Mouse (Mus musculus) midbrain, embryonic 15.5 days (tissue): ENCODE results near the gene Cyp2s1. TPM values are rescaled to one million over a fixed set of nuclear protein-coding genes. Genes with fewer than 3 reads are reported as not detected.

Experiments
- ATAC-seq: fragments of 200-750 bp; cut with Nextera tagmentation; replicated peaks from 2 replicates; pipeline ENCODE4 v1.8.0; 2017; ENCODE audit warnings: moderate TSS enrichment
- H3K27ac ChIP-seq: fragments of 300-500 bp; sonication (generic); 2 replicates; pipeline ENCODE4 v1.5.1; 2015; ENCODE audit warnings: mild to moderate bottlenecking, inconsistent platforms
- H3K27me3 ChIP-seq: fragments of 300-500 bp; sonication (generic); replicated peaks from 2 replicates; pipeline ENCODE4 v1.6.1; 2015; ENCODE audit warnings: inconsistent platforms
- H3K36me3 ChIP-seq: fragments of 300-500 bp; sonication (generic); replicated peaks from 2 replicates; pipeline ENCODE4 v1.6.1; 2015; ENCODE audit warnings: inconsistent platforms
- H3K4me1 ChIP-seq: fragments of 300-500 bp; sonication (generic); 2 replicates; pipeline ENCODE4 v1.6.1; 2015; ENCODE audit warnings: inconsistent platforms
- H3K4me2 ChIP-seq: fragments of 300-500 bp; sonication (generic); 2 replicates; pipeline ENCODE4 v1.6.1; 2015; ENCODE audit warnings: inconsistent platforms, mild to moderate bottlenecking, moderate library complexity
- H3K4me3 ChIP-seq: fragments of 300-500 bp; sonication (generic); 2 replicates; pipeline ENCODE4 v1.5.1; 2015; ENCODE audit warnings: mild to moderate bottlenecking, inconsistent platforms
- H3K9ac ChIP-seq: fragments of 300-500 bp; sonication (generic); 2 replicates; pipeline ENCODE4 v1.6.1; 2015; ENCODE audit warnings: mild to moderate bottlenecking, inconsistent platforms
- H3K9me3 ChIP-seq: fragments of 300-500 bp; sonication (generic); 2 replicates; pipeline ENCODE4 v1.6.1; 2016; ENCODE audit warnings: inconsistent platforms
- WGBS: fragments of 180-500 bp; shearing (Covaris S2); methylation state at CpG from one replicate; pipeline ENCODE4 v1.1.7; 2015; ENCODE audit warnings: mixed read lengths; 5-methylcytosine and 5-hydroxymethylcytosine counted together
- polyA plus RNA-seq: library from polyadenylated mRNA; unstranded; fragments of >200 nt; fragmentation: Nextera tagmentation; extraction: Ambion mirVana; gene quantifications from 2 replicates; pipeline ENCODE4 v1.2.1, GENCODE M21; 2015

Cyp2s1 gene
- polyA plus RNA-seq, 1 experiment from 2014 or later = 1.9 TPM

GRCm38 (mm10) chr7:25835188-25835891 is 18.6 kb upstream of the Cyp2s1 start:
- Histone ChIP-seq H3K27me3 (no peaks in the 10 kb centered on the region), H3K9ac (no peak overlapping the region), H3K9me3 (no peaks in the 10 kb centered on the region), H3K36me3 (no peaks in the 10 kb centered on the region), H3K27ac (no peak overlapping the region), H3K4me1 (no peaks in the 10 kb centered on the region), H3K4me2 (no peak overlapping the region), H3K4me3 (no peak overlapping the region)
- no peak for ATAC-seq
- 86% methylated on average over 10 of the region's 10 CpGs for WGBS

GRCm38 (mm10) chr7:25831557-25832530 is 15.1 kb upstream of the Cyp2s1 start:
- 81% methylated on average over 10 of the region's 10 CpGs for WGBS
- Histone ChIP-seq H3K27ac (no peak overlapping the region), H3K9me3 (no peaks in the 10 kb centered on the region), H3K4me3 (no peak overlapping the region), H3K4me1 (no peaks in the 10 kb centered on the region), H3K9ac (no peak overlapping the region), H3K27me3 (no peaks in the 10 kb centered on the region), H3K4me2 (no peak overlapping the region), H3K36me3 (no peaks in the 10 kb centered on the region)
- ATAC-seq = no peak

- Histone ChIP-seq H3K9ac (no peak overlapping the region), H3K4me3 (no peak overlapping the region), H3K36me3 (no peaks in the 10 kb centered on the region), H3K27me3 (no peaks in the 10 kb centered on the region), H3K27ac (no peak overlapping the region), H3K4me2 (no peak overlapping the region), H3K9me3 (no peaks in the 10 kb centered on the region), H3K4me1 (no peaks in the 10 kb centered on the region)
- no peak for ATAC-seq
- 67% methylated on average over 2 of the region's 2 CpGs for WGBS
Observed at GRCm38 (mm10) chr7:25830251-25830650, 13.5 kb upstream of the Cyp2s1 start.

GRCm38 (mm10) chr7:25827199-25827598 is 10.5 kb upstream of the Cyp2s1 start:
- WGBS = 72% methylated on average over 3 of the region's 3 CpGs
- H3K4me3 ChIP-seq = no peak overlapping the region
- no peak for ATAC-seq
- no peak overlapping the region for H3K27ac ChIP-seq
- H3K4me1 ChIP-seq = no peaks in the 10 kb centered on the region
- no peaks in the 10 kb centered on the region for H3K27me3 ChIP-seq
- H3K9me3 ChIP-seq = no peaks in the 10 kb centered on the region
- no peak overlapping the region for H3K4me2 ChIP-seq
- no peak overlapping the region for H3K9ac ChIP-seq
- no peaks in the 10 kb centered on the region for H3K36me3 ChIP-seq

GRCm38 (mm10) chr7:25826029-25826428 is 9.3 kb upstream of the Cyp2s1 start:
- Histone ChIP-seq H3K27ac (no peak overlapping the region), H3K9me3 (no peaks in the 10 kb centered on the region), H3K4me3 (no peak overlapping the region), H3K4me1 (no peaks in the 10 kb centered on the region), H3K36me3 (no peaks in the 10 kb centered on the region), H3K27me3 (no peaks in the 10 kb centered on the region), H3K4me2 (no peak overlapping the region), H3K9ac (no peak overlapping the region)
- ATAC-seq = no peak
- whole genome bisulfite sequencing = 90% methylated on average over 6 of the region's 6 CpGs

- H3K4me2 ChIP-seq = no peak overlapping the region
- no peaks in the 10 kb centered on the region for H3K9me3 ChIP-seq
- no peaks in the 10 kb centered on the region for H3K36me3 ChIP-seq
- no peaks in the 10 kb centered on the region for H3K4me1 ChIP-seq
- WGBS = 61% methylated on average over 9 of the region's 9 CpGs
- no peak overlapping the region for H3K9ac ChIP-seq
- ATAC-seq = no peak
- H3K27ac ChIP-seq = no peak overlapping the region
- H3K27me3 ChIP-seq = no peaks in the 10 kb centered on the region
- H3K4me3 ChIP-seq = no peak overlapping the region
Observed at GRCm38 (mm10) chr7:25825043-25825442, 8.3 kb upstream of the Cyp2s1 start.

- H3K4me1 ChIP-seq = peaks cover 15% of the 10 kb centered on the region; the same call in 1 of the 2 replicates
- 28% methylated on average over 7 of the region's 7 CpGs for WGBS
- no peaks in the 10 kb centered on the region for H3K9me3 ChIP-seq
- H3K4me2 ChIP-seq = peak overlapping the region; percentile 97
- no peaks in the 10 kb centered on the region for H3K36me3 ChIP-seq
- H3K27me3 ChIP-seq = peaks cover 10% of the 10 kb centered on the region; the same call in 1 of the 2 replicates
- H3K27ac ChIP-seq = no peak overlapping the region
- ATAC-seq = no peak
- no peak overlapping the region for H3K9ac ChIP-seq
- H3K4me3 ChIP-seq = peak overlapping the region; percentile 49
Observed at GRCm38 (mm10) chr7:25815571-25815970, 1.1 kb downstream of the Cyp2s1 start.

GRCm38 (mm10) chr7:25814711-25815110 is 2.0 kb downstream of the Cyp2s1 start:
- no peaks in the 10 kb centered on the region for H3K36me3 ChIP-seq
- no peak overlapping the region for H3K9ac ChIP-seq
- no peak overlapping the region for H3K4me2 ChIP-seq
- peaks cover 15% of the 10 kb centered on the region; the same call in 1 of the 2 replicates for H3K4me1 ChIP-seq
- WGBS = 85% methylated on average over 9 of the region's 9 CpGs
- H3K4me3 ChIP-seq = no peak overlapping the region
- ATAC-seq = no peak
- no peaks in the 10 kb centered on the region for H3K9me3 ChIP-seq
- peaks cover 10% of the 10 kb centered on the region; the same call in 1 of the 2 replicates for H3K27me3 ChIP-seq
- no peak overlapping the region for H3K27ac ChIP-seq

- no peak overlapping the region for H3K4me2 ChIP-seq
- peaks cover 10% of the 10 kb centered on the region; the same call in 1 of the 2 replicates for H3K27me3 ChIP-seq
- no peaks in the 10 kb centered on the region for H3K9me3 ChIP-seq
- H3K27ac ChIP-seq = no peak overlapping the region
- H3K9ac ChIP-seq = no peak overlapping the region
- peaks cover 15% of the 10 kb centered on the region; the same call in 1 of the 2 replicates for H3K4me1 ChIP-seq
- no peaks in the 10 kb centered on the region for H3K36me3 ChIP-seq
- 48% methylated on average over 1 of the region's 1 CpGs for WGBS
- no peak for ATAC-seq
- no peak overlapping the region for H3K4me3 ChIP-seq
Observed at GRCm38 (mm10) chr7:25812195-25812594, 4.5 kb downstream of the Cyp2s1 start.

GRCm38 (mm10) chr7:25811716-25812115 is 5.0 kb downstream of the Cyp2s1 start:
- 89% methylated on average over 2 of the region's 2 CpGs for WGBS
- Histone ChIP-seq H3K4me2 (no peak overlapping the region), H3K4me1 (peaks cover 12% of the 10 kb centered on the region; the same call in 1 of the 2 replicates), H3K9ac (no peak overlapping the region), H3K27ac (no peak overlapping the region), H3K9me3 (no peaks in the 10 kb centered on the region), H3K4me3 (no peak overlapping the region), H3K27me3 (peaks cover 10% of the 10 kb centered on the region; the same call in 1 of the 2 replicates), H3K36me3 (no peaks in the 10 kb centered on the region)
- ATAC-seq = no peak

GRCm38 (mm10) chr7:25805631-25806343 is 10.9 kb downstream of the Cyp2s1 start:
- no peak overlapping the region; the same call in 1 of the 2 replicates for H3K9ac ChIP-seq
- ATAC-seq = peak; percentile 82
- 21% methylated on average over 21 of the region's 21 CpGs for WGBS

GRCm38 (mm10) chr7:25804792-25805191 is 11.9 kb downstream of the Cyp2s1 start:
- ATAC-seq = no peak
- WGBS = 72% methylated on average over 4 of the region's 4 CpGs

More at GRCm38 (mm10) chr7:25805631-25806343, 10.9 kb downstream of the Cyp2s1 start:
- H3K9me3 ChIP-seq = no peaks in the 10 kb centered on the region
- peak overlapping the region; percentile 25 for H3K4me3 ChIP-seq
- peaks cover 6% of the 10 kb centered on the region; the same call in 1 of the 2 replicates for H3K4me1 ChIP-seq
- H3K27me3 ChIP-seq = no peaks in the 10 kb centered on the region
- H3K4me2 ChIP-seq = peak overlapping the region; percentile 42
- no peak overlapping the region for H3K27ac ChIP-seq
- no peaks in the 10 kb centered on the region for H3K36me3 ChIP-seq

More at GRCm38 (mm10) chr7:25804792-25805191, 11.9 kb downstream of the Cyp2s1 start:
- Histone ChIP-seq H3K9me3 (no peaks in the 10 kb centered on the region), H3K4me2 (no peak overlapping the region), H3K36me3 (no peaks in the 10 kb centered on the region), H3K4me1 (peaks cover 6% of the 10 kb centered on the region; the same call in 1 of the 2 replicates), H3K27me3 (no peaks in the 10 kb centered on the region), H3K27ac (no peak overlapping the region), H3K4me3 (no peak overlapping the region), H3K9ac (no peak overlapping the region)
